Mouse (Mus musculus): Measurements from ENCODE around the gene Gm28557. TPM values are rescaled to one million over a fixed set of nuclear protein-coding genes. Genes with fewer than 3 reads are reported as not detected.
A peak's percentile ranks its signal among the peaks of the same experiment; 100 is the strongest.

Gm28557 gene
- polyA plus RNA-seq, 1 experiment: 1.5 TPM

GRCm38 (mm10) chr13:67077244-67077643 lies 31.2 kb downstream of the Gm28557 start:
- Histone ChIP-seq H3K4me3 (ENCODE audit: low read depth, low read length) (no peak overlapping the region), H3K36me3 (ENCODE audit: control insufficient read depth, insufficient read depth, low read length) (peaks cover 11% of the 10 kb centered on the region), H3K4me1 (ENCODE audit: control insufficient read depth, insufficient read depth, insufficient read length, low read length) (peaks cover 7% of the 10 kb centered on the region; the same call in 1 of the 2 replicates), H3K27me3 (ENCODE audit: control insufficient read depth, insufficient read depth, low read length) (no peaks in the 10 kb centered on the region), H3K27ac (ENCODE audit: insufficient read depth, low read depth, low read length) (no peak overlapping the region)
- WGBS: 95% methylated on average over 2 of the region's 2 CpGs
- TF ChIP-seq POLR2A (IDR thresholded peaks at IDR 0.05; ENCODE audit: low read depth, low read length) (no peak), CTCF (IDR thresholded peaks at IDR 0.05; ENCODE audit: extremely low read depth, insufficient read length, insufficient replicate concordance, low read depth, low read length) (no peak)

DNA sequence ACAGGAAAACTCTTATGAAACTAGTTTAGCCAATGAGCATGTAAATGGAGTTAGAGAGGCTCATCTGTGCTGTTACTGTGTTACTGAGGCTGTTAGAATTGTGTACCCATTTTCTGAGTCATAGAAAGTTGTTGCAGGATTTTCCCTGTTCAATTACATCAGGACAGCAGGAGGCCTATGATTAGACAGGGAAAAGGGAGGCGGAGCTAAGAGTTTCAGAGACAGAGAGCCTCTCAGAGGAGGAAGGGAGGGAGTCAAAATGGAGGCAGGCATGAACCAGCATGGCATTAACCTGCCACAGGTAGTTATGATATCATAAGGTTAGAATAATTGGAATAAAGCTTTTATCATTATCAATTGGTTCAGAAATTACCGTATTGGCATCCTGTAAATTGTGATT lies 35.6 kb downstream of the Gm28557 start:
- H3K4me1 ChIP-seq (ENCODE audit: control insufficient read depth, insufficient read depth, insufficient read length, low read length): peaks cover 2% of the 10 kb centered on the region; the same call in 1 of the 2 replicates
- H3K36me3 ChIP-seq (ENCODE audit: control insufficient read depth, insufficient read depth, low read length): peaks cover 15% of the 10 kb centered on the region
- TF ChIP-seq POLR2A (IDR thresholded peaks at IDR 0.05; ENCODE audit: low read depth, low read length) (no peak), CTCF (IDR thresholded peaks at IDR 0.05; ENCODE audit: extremely low read depth, insufficient read length, insufficient replicate concordance, low read depth, low read length) (no peak)
- 92% methylated on average over 2 of the region's 2 CpGs for WGBS
- H3K27ac ChIP-seq (ENCODE audit: insufficient read depth, low read depth, low read length): no peak overlapping the region
- H3K27me3 ChIP-seq (ENCODE audit: control insufficient read depth, insufficient read depth, low read length): no peaks in the 10 kb centered on the region
- no peak overlapping the region for H3K4me3 ChIP-seq (ENCODE audit: low read depth, low read length)

DNA sequence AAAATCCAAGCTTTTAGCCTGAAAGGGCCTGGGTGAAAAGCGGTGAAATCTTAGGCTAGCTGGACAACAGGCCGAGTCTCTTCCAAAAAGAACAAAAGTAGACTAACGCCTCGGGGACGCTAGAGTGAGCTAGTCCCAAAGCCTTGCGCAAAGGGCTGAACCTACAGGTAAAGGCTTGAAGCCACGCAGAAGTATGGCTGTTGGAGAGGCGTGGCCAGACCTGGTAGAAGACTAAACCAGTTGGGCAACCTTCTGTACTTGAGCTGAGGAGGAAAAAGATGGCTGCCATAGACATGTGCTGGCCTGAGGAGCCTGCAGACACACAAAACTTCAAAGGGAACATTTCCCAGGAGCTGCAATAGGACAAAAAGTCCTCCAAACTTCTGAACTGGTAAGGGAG lies 43.0 kb downstream of the Gm28557 start:
- H3K27ac ChIP-seq (ENCODE audit: insufficient read depth, low read depth, low read length): no peak overlapping the region
- WGBS: 90% methylated on average over 8 of the region's 8 CpGs
- 0 out of 2 replicates have a peak, but pooled peaks cover 1% of the 10 kb centered on the region for H3K36me3 ChIP-seq (ENCODE audit: control insufficient read depth, insufficient read depth, low read length)
- TF ChIP-seq POLR2A (IDR thresholded peaks at IDR 0.05; ENCODE audit: low read depth, low read length) (no peak), CTCF (IDR thresholded peaks at IDR 0.05; ENCODE audit: extremely low read depth, insufficient read length, insufficient replicate concordance, low read depth, low read length) (no peak)
- no peaks in the 10 kb centered on the region for H3K4me1 ChIP-seq (ENCODE audit: control insufficient read depth, insufficient read depth, insufficient read length, low read length)
- H3K27me3 ChIP-seq (ENCODE audit: control insufficient read depth, insufficient read depth, low read length): no peaks in the 10 kb centered on the region
- no peak overlapping the region for H3K4me3 ChIP-seq (ENCODE audit: low read depth, low read length)

- Histone ChIP-seq H3K27ac (ENCODE audit: insufficient read depth, low read depth, low read length) (no peak overlapping the region), H3K4me1 (ENCODE audit: control insufficient read depth, insufficient read depth, insufficient read length, low read length) (peaks cover 2% of the 10 kb centered on the region; the same call in 1 of the 2 replicates), H3K36me3 (ENCODE audit: control insufficient read depth, insufficient read depth, low read length) (no peaks in the 10 kb centered on the region), H3K4me3 (ENCODE audit: low read depth, low read length) (no peak overlapping the region), H3K27me3 (ENCODE audit: control insufficient read depth, insufficient read depth, low read length) (no peaks in the 10 kb centered on the region)
- no peak for TF ChIP-seq POLR2A (IDR thresholded peaks at IDR 0.05; ENCODE audit: low read depth, low read length)
- TF ChIP-seq CTCF (IDR thresholded peaks at IDR 0.05; ENCODE audit: extremely low read depth, insufficient read length, insufficient replicate concordance, low read depth, low read length): no peak
- WGBS: 67% methylated on average over 7 of the region's 7 CpGs
These were observed 46.0 kb downstream of the Gm28557 start for GRCm38 (mm10) chr13:67062427-67062826.

DNA sequence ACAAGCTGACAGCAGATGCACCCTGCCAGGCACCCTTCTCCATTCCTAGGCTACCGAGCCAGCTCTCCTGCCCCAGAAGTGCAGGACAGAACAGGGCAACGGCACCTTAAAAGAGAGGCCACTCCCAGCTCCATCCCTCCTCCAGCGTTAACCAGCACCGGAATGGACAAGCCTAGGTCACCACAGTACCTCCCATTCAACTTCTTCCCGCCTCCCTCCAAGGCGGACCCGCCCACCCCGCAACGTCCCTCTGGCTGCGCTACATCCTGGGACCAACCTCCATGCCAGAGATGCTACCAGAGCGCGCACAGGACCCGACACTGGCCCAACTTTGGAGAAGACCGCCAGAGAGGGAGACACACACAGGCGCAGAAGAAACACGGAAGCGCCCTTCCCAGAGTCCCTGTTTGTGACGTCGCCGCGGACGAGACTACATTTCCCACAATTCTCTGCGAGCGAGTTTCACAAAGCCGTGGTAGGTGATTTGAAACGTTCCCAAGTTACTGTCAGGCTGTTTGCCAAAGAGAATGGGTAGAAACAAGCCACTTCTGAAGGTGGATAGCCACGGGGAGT lies 47.5 kb downstream of the Gm28557 start, which contains the start of gene Zfp712:
Zfp712 (minus strand) TSS at position 385 of the 573 bp plus-strand sequence.
- no peaks in the 10 kb centered on the region for H3K36me3 ChIP-seq (ENCODE audit: control insufficient read depth, insufficient read depth, low read length)
- H3K4me3 ChIP-seq (ENCODE audit: low read depth, low read length): peak within 1 kb of the TSS; percentile 94
- H3K27ac ChIP-seq (ENCODE audit: insufficient read depth, low read depth, low read length): peak within 1 kb of the TSS; percentile 91
- peaks cover 2% of the 10 kb centered on the region; the same call in 1 of the 2 replicates for H3K4me1 ChIP-seq (ENCODE audit: control insufficient read depth, insufficient read depth, insufficient read length, low read length)
- TF ChIP-seq POLR2A (IDR thresholded peaks at IDR 0.05; ENCODE audit: low read depth, low read length) (peak; percentile 57), CTCF (IDR thresholded peaks at IDR 0.05; ENCODE audit: extremely low read depth, insufficient read length, insufficient replicate concordance, low read depth, low read length) (no peak)
- under 1% methylated on average over 27 of the region's 27 CpGs for WGBS
- no peaks in the 10 kb centered on the region for H3K27me3 ChIP-seq (ENCODE audit: control insufficient read depth, insufficient read depth, low read length)

DNA sequence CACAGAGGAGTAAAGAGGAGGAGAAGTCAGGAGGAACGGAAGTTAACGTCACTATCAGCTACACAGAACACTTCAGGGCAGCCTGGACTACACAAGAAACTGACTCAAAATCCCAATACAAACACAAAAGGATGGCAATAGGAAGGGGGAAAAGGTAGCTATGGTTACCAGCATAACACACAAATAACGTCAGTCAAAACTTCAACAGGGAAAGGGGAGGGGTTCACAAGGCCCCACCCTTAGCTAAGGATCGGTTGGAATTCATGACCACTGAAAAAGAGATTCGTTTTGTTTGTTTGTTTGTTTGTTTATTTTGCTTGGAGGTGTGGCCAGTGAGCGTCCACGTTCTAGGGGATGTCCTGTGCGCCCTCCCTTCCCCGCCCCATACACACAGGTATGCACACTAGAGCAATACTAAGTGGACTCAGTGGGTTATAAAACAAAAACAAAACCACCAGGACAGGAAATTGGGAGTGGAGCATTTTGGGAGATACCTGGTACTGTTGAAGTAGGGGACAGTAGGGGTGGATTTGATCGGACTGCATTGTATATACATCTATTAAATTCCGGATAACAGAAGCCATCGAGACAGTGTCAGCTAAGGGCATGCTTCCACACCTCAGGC lies 48.1 kb downstream of the Gm28557 start:
- 4% methylated on average over 12 of the region's 12 CpGs for WGBS
- peaks cover 2% of the 10 kb centered on the region; the same call in 1 of the 2 replicates for H3K4me1 ChIP-seq (ENCODE audit: control insufficient read depth, insufficient read depth, insufficient read length, low read length)
- no peaks in the 10 kb centered on the region for H3K27me3 ChIP-seq (ENCODE audit: control insufficient read depth, insufficient read depth, low read length)
- no peaks in the 10 kb centered on the region for H3K36me3 ChIP-seq (ENCODE audit: control insufficient read depth, insufficient read depth, low read length)
- TF ChIP-seq POLR2A (IDR thresholded peaks at IDR 0.05; ENCODE audit: low read depth, low read length) (no peak), CTCF (IDR thresholded peaks at IDR 0.05; ENCODE audit: extremely low read depth, insufficient read length, insufficient replicate concordance, low read depth, low read length) (no peak)
- H3K27ac ChIP-seq (ENCODE audit: insufficient read depth, low read depth, low read length): no peak overlapping the region
- peak overlapping the region; percentile 94 for H3K4me3 ChIP-seq (ENCODE audit: low read depth, low read length)

Other genes starting within 250 kb of the Gm28557 start
- gene Gm10767, start 203.7 kb downstream of the Gm28557 start, polyA plus RNA-seq (2012; rRNA removed): 0.15 and 0.20 TPM in 2 replicates
- 0.06 TPM in 1 of 2 replicates, not detected in the other for gene Zfp712, start 47.4 kb downstream of the Gm28557 start, polyA plus RNA-seq (2012; rRNA removed)
- gene Zfp708, start 10.6 kb downstream of the Gm28557 start, polyA plus RNA-seq (2012; rRNA removed): not detected in 2 replicates
- gene Rslcan18, start 7.7 kb upstream of the Gm28557 start, polyA plus RNA-seq (2012; rRNA removed): 0.03 and 0.06 TPM in 2 replicates
- 0.03 TPM in 2 replicates for gene Zfp759, start 13.1 kb upstream of the Gm28557 start, polyA plus RNA-seq (2012; rRNA removed)
- gene Rsl1, start 64.6 kb upstream of the Gm28557 start, polyA plus RNA-seq (2012; rRNA removed): 0.10 and 0.33 TPM in 2 replicates
- gene Zfp455, start 85.9 kb upstream of the Gm28557 start, polyA plus RNA-seq (2012; rRNA removed): 0.06 TPM in 1 of 2 replicates, not detected in the other
- 0.09 and 0.16 TPM in 2 replicates for gene Zfp458, start 169.9 kb upstream of the Gm28557 start, polyA plus RNA-seq (2012; rRNA removed)
- 0.22 and 0.27 TPM in 2 replicates for gene Zfp457, start 197.9 kb upstream of the Gm28557 start, polyA plus RNA-seq (2012; rRNA removed)
- 0.04 and 0.14 TPM in 2 replicates for gene Zfp595, start 224.0 kb upstream of the Gm28557 start, polyA plus RNA-seq (2012; rRNA removed)